Mouse (Mus musculus) kidney, adult 2 months (tissue): ENCODE measurements at regions not wholly inside any gene's neighbourhood (a gene's known extent, or its start where the extent isn't known, plus 50 kb on each side); places are given as distances from the start of the nearest gene placed in this dataset.

Experiments
- DNase-seq: peaks from one replicate; pipeline ENCODE4 v3.0.0; 2021
- H3K27ac ChIP-seq: fragments of 200-500 bp; 2 replicates; pipeline ENCODE4 v1.5.1; 2012; ENCODE audit warnings: low read depth, low read length, control low read depth, inconsistent platforms; ENCODE audit not compliant: insufficient read depth
- H3K27me3 ChIP-seq: fragments of 200-500 bp; replicated peaks from 2 replicates; pipeline ENCODE4 v1.6.1; 2012; ENCODE audit warnings: mild to moderate bottlenecking, moderate library complexity, low read length, inconsistent platforms; ENCODE audit not compliant: control insufficient read depth, insufficient read depth
- H3K36me3 ChIP-seq: fragments of 200-500 bp; 2 replicates; pipeline ENCODE4 v1.6.1; 2012; ENCODE audit warnings: mild to moderate bottlenecking, moderate library complexity, low read length, inconsistent platforms; ENCODE audit not compliant: control insufficient read depth, insufficient read depth
- H3K4me1 ChIP-seq: fragments of 200-500 bp; 2 replicates; pipeline ENCODE4 v1.6.1; 2011; ENCODE audit warnings: low read length; ENCODE audit not compliant: control insufficient read depth, insufficient read depth
- H3K4me3 ChIP-seq: fragments of 200-500 bp; 2 replicates; pipeline ENCODE4 v1.5.1; 2011; ENCODE audit warnings: mild to moderate bottlenecking, low read depth, low read length, control low read depth; ENCODE audit not compliant: insufficient read depth
- CTCF ChIP-seq: fragments of 200-500 bp; conservative IDR thresholded peaks from 2 replicates; pipeline ENCODE4 v1.5.1; 2011; ENCODE audit warnings: low read depth, mild to moderate bottlenecking, control low read depth, low read length, moderate library complexity, mixed read lengths; ENCODE audit not compliant: insufficient read depth, insufficient read length
- POLR2A ChIP-seq: fragments of 200-500 bp; IDR thresholded peaks from one replicate; pipeline ENCODE4 v1.6.1; 2011; ENCODE audit warnings: low read depth, low read length, control low read depth
- WGBS: fragments of 180-500 bp; shearing (Covaris S2); methylation state at CpG from one replicate; pipeline ENCODE4 v1.1.7; 2018; 5-methylcytosine and 5-hydroxymethylcytosine counted together

DNA sequence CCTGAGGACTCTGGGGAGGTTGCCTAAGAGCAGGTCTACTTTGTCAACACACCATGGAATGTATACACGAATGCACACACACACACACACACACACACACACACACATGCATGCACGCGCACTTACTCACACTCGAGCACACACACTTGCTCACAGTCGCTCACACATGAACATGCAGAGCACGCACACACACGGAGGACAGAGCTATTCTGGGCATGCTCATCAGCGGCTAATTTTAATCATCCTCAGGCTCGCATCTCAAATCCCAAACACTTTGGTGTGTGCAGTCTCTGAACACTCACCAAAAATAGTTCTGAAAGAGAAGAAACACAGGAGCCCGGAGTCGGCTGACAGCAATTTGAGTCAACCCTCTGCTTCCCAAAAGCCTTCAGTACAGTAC, 122.0 kb downstream of the 2410131K14Rik start:
- no peaks in the 10 kb centered on the region for H3K27me3 ChIP-seq
- H3K4me1 ChIP-seq, result no peaks in the 10 kb centered on the region
- TF ChIP-seq POLR2A (no peak), CTCF (no peak)
- H3K4me3 ChIP-seq, result no peak overlapping the region
- H3K36me3 ChIP-seq, result no peaks in the 10 kb centered on the region
- DNase-seq, result no peak
- 91% methylated on average over 11 of the region's 11 CpGs for WGBS
- no peak overlapping the region for H3K27ac ChIP-seq

DNA sequence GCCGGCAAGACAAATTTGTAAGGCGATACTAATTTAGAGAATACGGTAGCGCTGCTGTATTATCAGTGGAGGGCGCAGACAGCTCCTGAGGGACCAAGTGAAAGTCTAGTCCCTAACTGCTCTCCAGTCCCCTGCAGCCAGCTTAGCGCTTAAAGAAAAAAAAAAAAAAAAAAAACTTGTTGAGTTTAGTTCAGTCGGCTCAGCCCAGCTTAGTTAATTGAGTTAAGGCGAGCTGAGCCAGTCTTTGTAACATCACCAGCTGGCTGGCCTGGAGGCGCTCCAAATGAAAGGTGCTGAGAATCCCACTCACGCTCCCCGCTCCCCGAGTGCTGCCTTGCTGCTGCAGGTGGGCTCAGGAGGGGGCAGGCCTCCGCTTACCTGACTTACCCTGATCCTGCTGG, 128.6 kb downstream of the 2410131K14Rik start:
- WGBS, result 33% methylated on average over 13 of the region's 13 CpGs
- H3K4me1 ChIP-seq, result 0 out of 2 replicates have a peak, but pooled peaks cover 3% of the 10 kb centered on the region
- TF ChIP-seq POLR2A (no peak), CTCF (no peak)
- no peak overlapping the region for H3K27ac ChIP-seq
- H3K36me3 ChIP-seq, result no peaks in the 10 kb centered on the region
- DNase-seq, result peak; percentile 49
- H3K27me3 ChIP-seq, result no peaks in the 10 kb centered on the region
- no peak overlapping the region for H3K4me3 ChIP-seq

DNA sequence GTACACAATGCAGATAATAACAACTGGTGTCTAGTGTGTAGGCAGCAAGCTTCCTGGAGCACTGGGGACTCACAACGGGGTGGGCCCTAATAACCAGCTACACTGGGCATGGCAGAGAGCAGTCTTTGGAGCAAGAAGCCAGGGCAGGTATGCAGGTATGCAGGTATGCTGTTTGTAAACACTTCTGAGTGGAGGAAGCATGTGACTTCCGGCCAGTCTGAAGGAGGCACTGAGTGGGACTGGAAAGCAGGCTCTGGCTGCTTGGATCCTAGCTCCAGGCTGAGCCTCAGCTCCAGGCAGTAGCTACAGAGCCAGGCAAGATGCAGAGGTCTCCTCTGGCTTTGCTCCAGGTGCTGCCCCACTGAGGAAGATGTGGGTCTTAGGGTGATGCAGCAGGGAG, 129.9 kb downstream of the 2410131K14Rik start:
- peak; percentile 52 for DNase-seq
- no peaks in the 10 kb centered on the region for H3K36me3 ChIP-seq
- 0 out of 2 replicates have a peak, but pooled peaks cover 3% of the 10 kb centered on the region for H3K4me1 ChIP-seq
- TF ChIP-seq POLR2A (no peak), CTCF (no peak)
- H3K27me3 ChIP-seq, result no peaks in the 10 kb centered on the region
- H3K27ac ChIP-seq, result no peak overlapping the region; the same call in 1 of the 2 replicates
- H3K4me3 ChIP-seq, result no peak overlapping the region
- 62% methylated on average over 2 of the region's 2 CpGs for WGBS

DNA sequence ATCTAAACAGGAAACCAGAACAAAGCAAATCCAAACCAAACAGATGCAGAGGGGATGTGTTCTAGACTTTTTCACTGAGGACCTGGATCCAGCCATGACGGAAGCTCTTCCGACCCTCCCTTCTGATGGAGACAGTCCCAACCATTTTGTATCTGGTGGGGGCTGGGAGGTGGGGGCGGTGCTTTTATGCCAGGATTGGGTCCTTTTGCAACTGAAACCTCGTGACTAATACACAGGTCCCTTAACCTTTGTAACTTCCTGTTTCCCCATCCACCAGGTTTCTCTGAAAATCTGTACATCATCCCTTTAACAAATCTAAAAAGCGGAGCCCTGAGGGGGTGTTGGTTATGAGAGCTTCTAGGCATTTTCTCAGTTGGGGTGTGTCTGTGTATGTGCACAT, 130.9 kb downstream of the 2410131K14Rik start:
- DNase-seq, result no peak
- Histone ChIP-seq H3K4me1 (0 out of 2 replicates have a peak, but pooled peaks cover 3% of the 10 kb centered on the region), H3K4me3 (no peak overlapping the region), H3K36me3 (no peaks in the 10 kb centered on the region), H3K27ac (no peak overlapping the region), H3K27me3 (no peaks in the 10 kb centered on the region)
- WGBS, result 74% methylated on average over 5 of the region's 5 CpGs
- no peak for TF ChIP-seq POLR2A
- no peak for TF ChIP-seq CTCF

DNA sequence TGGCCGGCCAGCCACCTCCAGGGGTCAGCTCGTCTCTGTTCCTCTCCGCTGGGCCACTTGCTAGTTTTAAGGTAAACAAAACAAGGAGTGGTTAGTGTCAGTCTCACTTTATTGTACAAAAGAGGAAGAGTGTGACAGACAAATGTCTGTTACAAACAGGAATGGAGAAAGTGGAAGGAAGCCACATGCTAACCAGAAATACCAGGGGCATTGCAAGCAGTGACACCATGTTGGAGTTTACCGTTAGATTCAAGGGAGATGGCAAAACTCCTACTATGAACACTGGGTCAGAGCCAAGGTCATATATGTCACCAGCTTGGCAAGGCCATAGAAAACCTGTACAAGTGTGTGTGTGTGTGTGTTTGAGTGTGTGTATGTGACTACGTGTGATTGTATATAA, 131.5 kb downstream of the 2410131K14Rik start:
- H3K4me1 ChIP-seq, result 0 out of 2 replicates have a peak, but pooled peaks cover 3% of the 10 kb centered on the region

DNA sequence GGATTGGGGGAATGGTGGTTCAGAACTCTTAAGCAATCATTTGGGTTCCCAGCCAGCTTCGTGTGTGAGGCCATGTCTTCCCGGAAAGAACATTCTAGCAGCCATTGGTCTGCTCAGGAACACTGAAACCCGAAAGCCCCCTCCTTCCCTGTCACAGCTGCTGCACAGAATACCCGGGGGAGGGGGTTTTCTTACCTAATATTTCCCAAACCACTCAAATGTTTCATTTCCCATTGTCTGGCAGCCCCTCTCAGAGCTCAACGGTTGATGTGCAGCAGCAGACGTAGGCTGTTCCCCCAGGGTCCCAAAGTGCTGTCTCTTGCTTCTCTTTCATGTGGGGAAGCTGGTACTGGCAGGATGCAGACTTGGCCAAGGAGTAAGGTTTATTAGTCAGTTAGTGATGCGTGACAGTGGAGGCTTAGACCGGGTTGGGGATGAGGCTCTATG, 132.4 kb downstream of the 2410131K14Rik start:
- 37% methylated on average over 8 of the region's 8 CpGs for WGBS
- H3K4me1 ChIP-seq, result 0 out of 2 replicates have a peak, but pooled peaks cover 3% of the 10 kb centered on the region
- H3K36me3 ChIP-seq, result no peaks in the 10 kb centered on the region

More for the DNA sequence above, 131.5 kb downstream of the 2410131K14Rik start:
- Histone ChIP-seq H3K36me3 (no peaks in the 10 kb centered on the region), H3K4me3 (no peak overlapping the region), H3K27me3 (no peaks in the 10 kb centered on the region), H3K27ac (no peak overlapping the region)
- WGBS, result 78% methylated on average over 5 of the region's 5 CpGs
- TF ChIP-seq POLR2A (no peak), CTCF (no peak)
- no peak for DNase-seq

DNA sequence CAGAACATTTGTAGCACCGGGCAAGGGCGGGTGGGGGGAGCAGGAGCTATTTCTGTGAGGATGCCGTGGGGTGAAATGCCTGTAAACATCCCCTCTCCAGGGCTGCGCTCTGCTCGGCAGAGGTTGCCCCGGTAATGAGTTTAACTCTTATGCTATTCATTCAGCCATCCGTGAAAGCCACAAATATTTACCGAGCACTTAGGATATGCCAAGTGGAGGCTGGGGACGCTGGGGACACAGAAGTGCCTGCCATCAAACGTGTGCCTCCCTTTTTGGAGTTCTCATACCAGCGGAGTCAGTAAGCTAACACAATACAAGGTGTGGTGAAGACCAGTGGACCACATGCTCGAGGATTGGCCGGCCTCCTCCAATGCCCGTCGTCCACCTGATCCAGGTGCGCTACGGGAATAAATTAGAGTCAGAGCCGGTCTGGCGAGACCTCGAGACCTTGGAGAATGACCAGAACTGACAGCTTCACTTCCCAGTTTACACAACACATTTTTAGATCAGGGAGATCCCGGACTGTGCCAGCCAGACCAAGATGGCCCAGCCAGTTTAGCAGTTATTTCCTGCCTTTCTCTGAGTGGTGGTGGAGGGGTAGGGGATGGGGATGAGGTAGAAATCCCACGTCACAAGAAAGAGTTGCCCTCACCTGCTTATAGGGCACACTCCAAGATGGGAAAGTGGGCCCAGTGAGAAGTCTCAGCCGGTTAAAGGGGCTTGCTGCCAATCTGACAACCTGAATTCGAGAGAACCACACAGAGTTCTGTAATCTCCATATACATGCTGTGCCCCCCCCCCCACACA, 134.4 kb downstream of the 2410131K14Rik start:
- 0 out of 2 replicates have a peak, but pooled peaks cover 3% of the 10 kb centered on the region for H3K4me1 ChIP-seq
- H3K27ac ChIP-seq, result no peak overlapping the region; the same call in 1 of the 2 replicates
- DNase-seq, result peak; percentile 69
- H3K27me3 ChIP-seq, result no peaks in the 10 kb centered on the region
- H3K36me3 ChIP-seq, result no peaks in the 10 kb centered on the region
- 43% methylated on average over 24 of the region's 24 CpGs for WGBS
- no peak overlapping the region for H3K4me3 ChIP-seq
- TF ChIP-seq CTCF, result no peak
- no peak for TF ChIP-seq POLR2A

More for the DNA sequence above, 132.4 kb downstream of the 2410131K14Rik start:
- no peak overlapping the region for H3K27ac ChIP-seq
- no peak overlapping the region for H3K4me3 ChIP-seq
- no peak for DNase-seq
- TF ChIP-seq CTCF (no peak), POLR2A (no peak)
- no peaks in the 10 kb centered on the region for H3K27me3 ChIP-seq
